Mouse (Mus musculus): Measurements from ENCODE around the gene Zfp462. TPM values are rescaled to one million over a fixed set of nuclear protein-coding genes. Genes with fewer than 3 reads are reported as not detected.
"Not testable (repeated sequence)": the region's sequence is repeated elsewhere in the genome, so short reads cannot be mapped to it uniquely, and the experiment has no call there.

Gene Zfp462
- polyA plus RNA-seq, 1 experiment from 2014 or later, result 2.0 TPM

DNA sequence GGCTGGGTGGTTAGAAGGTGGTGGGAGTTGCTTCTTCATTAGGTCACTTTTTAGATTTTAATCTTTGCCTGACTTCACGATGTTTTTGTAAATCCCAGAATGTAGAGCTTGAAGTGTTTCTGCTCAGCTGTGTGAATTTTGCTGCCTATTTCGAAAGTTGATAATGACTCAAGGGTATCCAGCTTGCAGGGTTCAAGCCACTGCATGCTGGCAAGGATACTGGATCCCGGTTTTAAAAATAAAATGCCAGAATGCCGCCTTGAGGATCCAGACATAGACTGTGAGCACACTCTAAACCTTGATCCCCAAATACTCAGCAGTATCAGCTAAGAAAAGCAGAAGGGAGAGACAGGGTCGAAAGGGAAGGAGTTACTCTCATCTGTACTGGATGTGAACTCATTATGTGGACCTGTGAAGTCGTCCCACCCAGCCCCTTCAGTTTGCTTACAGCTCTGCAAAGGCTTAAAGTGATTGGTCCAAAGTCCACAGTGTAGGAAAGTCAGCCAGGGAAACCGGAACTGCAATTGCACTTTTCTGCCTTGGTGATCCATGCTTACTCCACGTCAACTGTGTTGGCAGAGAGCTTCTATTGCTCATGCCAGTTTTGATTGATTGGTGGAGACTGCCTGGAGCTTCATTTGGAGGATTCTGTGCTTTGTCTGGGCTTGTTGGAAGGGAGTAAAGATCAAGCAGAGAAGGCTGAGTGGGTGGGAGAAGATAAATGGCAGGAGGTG lies 28.1 kb downstream of the Zfp462 start:
- H3K4me1 ChIP-seq (replicated peaks; ENCODE audit: control insufficient read depth, insufficient read depth, low read length), result no peaks in the 10 kb centered on the region
- no peak overlapping the region for H3K27ac ChIP-seq (ENCODE audit: low read depth, low read length)
- no peak for DNase-seq (ENCODE audit: low spot score)
- no peak overlapping the region for H3K4me3 ChIP-seq (ENCODE audit: low read depth, low read length)
- no peaks in the 10 kb centered on the region for H3K27me3 ChIP-seq (replicated peaks; ENCODE audit: control insufficient read depth, insufficient read depth, low read length)
- no peak overlapping the region for H3K4me2 ChIP-seq
- H3K9ac ChIP-seq (ENCODE audit: low read depth, low read length), result no peak overlapping the region
- no peaks in the 10 kb centered on the region for H3K36me3 ChIP-seq (ENCODE audit: control insufficient read depth, insufficient read depth, low read length)
- no peaks in the 10 kb centered on the region for H3K9me3 ChIP-seq (ENCODE audit: control insufficient read depth, low read length)
- 57% methylated on average over 8 of the region's 8 CpGs for WGBS
- ATAC-seq (replicated peaks; ENCODE audit: low FRiP score), result no peak

DNA sequence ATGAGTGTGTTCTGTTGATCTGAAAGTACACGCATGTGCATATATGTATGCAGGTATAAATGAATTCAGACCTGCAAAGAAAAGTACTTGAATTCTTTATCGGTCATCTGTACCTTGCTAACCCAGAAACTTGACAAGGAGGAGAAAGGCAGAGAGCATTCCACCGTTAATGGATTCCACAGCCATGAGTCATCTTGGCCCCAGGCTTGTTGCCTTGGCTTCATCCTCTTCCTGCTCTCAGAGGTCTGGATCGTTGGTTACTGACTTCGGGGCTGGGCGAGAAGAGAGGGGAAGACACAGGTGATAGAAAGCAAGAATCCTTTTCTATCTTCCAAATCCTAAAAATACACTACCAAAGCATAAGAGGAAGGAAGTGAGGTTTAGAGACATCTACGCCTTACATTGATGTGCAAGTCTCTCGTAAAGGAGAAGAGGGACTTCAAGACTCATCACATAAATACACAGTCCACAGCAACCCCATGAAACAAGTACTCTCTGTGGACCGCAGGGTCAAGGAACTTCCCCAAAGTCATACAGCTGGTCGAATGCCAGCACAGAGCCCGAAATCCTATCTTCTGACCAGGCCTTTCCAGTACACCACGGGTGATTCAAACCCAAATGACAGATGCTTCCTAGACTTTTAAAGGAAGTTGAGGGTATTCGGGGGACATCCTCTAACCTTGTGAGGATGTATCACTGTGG lies 35.1 kb downstream of the Zfp462 start:
- DNase-seq (ENCODE audit: low spot score), result no peak
- Histone ChIP-seq H3K9me3 (ENCODE audit: control insufficient read depth, low read length) (no peaks in the 10 kb centered on the region), H3K9ac (ENCODE audit: low read depth, low read length) (no peak overlapping the region), H3K27ac (ENCODE audit: low read depth, low read length) (no peak overlapping the region), H3K36me3 (ENCODE audit: control insufficient read depth, insufficient read depth, low read length) (no peaks in the 10 kb centered on the region), H3K4me3 (ENCODE audit: low read depth, low read length) (no peak overlapping the region), H3K27me3 (replicated peaks; ENCODE audit: control insufficient read depth, insufficient read depth, low read length) (no peaks in the 10 kb centered on the region), H3K4me1 (replicated peaks; ENCODE audit: control insufficient read depth, insufficient read depth, low read length) (no peaks in the 10 kb centered on the region), H3K4me2 (no peak overlapping the region)
- ATAC-seq (replicated peaks; ENCODE audit: low FRiP score), result no peak
- WGBS, result 48% methylated on average over 13 of the region's 13 CpGs

DNA sequence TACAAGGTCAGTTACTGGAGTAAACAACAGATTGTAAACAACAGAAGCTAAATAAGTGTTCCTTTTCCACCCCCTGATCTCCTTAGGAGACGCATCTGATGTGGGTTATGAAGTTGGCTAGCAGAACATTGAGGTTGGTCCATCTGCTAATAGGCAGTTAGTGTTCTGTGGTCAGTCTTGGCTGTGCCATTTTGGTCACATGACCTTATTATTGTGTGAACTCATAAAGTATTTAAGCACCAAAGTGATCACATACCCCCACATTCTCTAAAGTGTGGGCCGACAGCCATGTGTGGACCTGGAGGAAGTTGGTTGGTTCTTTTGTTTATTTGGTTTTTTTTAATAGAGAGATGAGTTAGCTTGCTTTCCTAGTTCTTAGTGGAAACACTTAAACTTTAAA lies 39.7 kb downstream of the Zfp462 start:
- Histone ChIP-seq H3K4me1 (replicated peaks; ENCODE audit: control insufficient read depth, insufficient read depth, low read length) (no peaks in the 10 kb centered on the region), H3K4me2 (no peak overlapping the region), H3K4me3 (ENCODE audit: low read depth, low read length) (no peak overlapping the region), H3K27ac (ENCODE audit: low read depth, low read length) (no peak overlapping the region), H3K27me3 (replicated peaks; ENCODE audit: control insufficient read depth, insufficient read depth, low read length) (no peaks in the 10 kb centered on the region), H3K9ac (ENCODE audit: low read depth, low read length) (no peak overlapping the region), H3K9me3 (ENCODE audit: control insufficient read depth, low read length) (no peaks in the 10 kb centered on the region), H3K36me3 (ENCODE audit: control insufficient read depth, insufficient read depth, low read length) (no peaks in the 10 kb centered on the region)
- ATAC-seq (replicated peaks; ENCODE audit: low FRiP score) (no peak), DNase-seq (ENCODE audit: low spot score) (no peak)
- WGBS, result 85% methylated on average over 2 of the region's 2 CpGs

DNA sequence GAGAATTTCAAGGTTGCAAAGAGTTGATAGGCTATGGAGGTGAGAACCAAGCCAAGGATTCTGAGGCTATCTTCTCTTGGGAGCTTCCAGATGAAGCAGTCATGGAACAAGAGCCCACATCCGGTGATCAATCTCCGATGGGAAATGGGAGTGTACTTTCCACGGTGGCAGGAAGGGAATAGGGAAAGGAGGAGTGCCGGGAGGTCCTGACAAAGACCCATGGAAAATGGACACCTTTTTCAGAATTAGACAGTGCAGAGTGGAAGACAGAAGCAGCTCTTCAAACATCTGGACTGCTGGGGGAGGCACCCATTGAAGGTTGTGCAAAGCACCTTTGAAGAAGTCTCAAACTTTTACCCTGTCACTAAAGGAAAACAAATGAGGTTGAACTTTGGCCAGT lies 41.8 kb downstream of the Zfp462 start:
- no peak for DNase-seq (ENCODE audit: low spot score)
- Histone ChIP-seq H3K4me1 (replicated peaks; ENCODE audit: control insufficient read depth, insufficient read depth, low read length) (no peaks in the 10 kb centered on the region), H3K9ac (ENCODE audit: low read depth, low read length) (no peak overlapping the region), H3K27ac (ENCODE audit: low read depth, low read length) (no peak overlapping the region), H3K9me3 (ENCODE audit: control insufficient read depth, low read length) (no peaks in the 10 kb centered on the region), H3K36me3 (ENCODE audit: control insufficient read depth, insufficient read depth, low read length) (no peaks in the 10 kb centered on the region), H3K27me3 (replicated peaks; ENCODE audit: control insufficient read depth, insufficient read depth, low read length) (no peaks in the 10 kb centered on the region), H3K4me2 (no peak overlapping the region), H3K4me3 (ENCODE audit: low read depth, low read length) (no peak overlapping the region)
- ATAC-seq (replicated peaks; ENCODE audit: low FRiP score), result no peak
- WGBS, result 60% methylated on average over 4 of the region's 4 CpGs

DNA sequence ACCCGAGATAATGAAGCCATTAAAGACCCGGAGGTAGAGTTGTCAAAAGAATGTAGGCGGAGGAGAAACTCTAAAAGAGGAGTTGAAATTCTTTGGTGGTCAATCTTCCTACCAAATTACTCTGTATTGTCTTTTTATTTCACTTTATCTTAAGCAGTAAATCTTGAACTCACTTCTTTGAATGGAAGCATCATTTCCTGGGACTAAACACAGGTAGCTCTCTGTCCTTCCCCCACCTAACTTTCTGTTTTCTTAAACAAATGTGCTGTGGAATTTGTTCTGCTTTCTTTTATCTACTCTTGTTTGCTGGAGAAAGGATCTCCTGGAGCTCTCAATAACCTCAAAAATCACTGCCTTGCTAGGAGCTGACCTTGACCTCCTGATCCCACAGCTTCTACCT lies 42.4 kb downstream of the Zfp462 start:
- no peak overlapping the region for H3K27ac ChIP-seq (ENCODE audit: low read depth, low read length)
- H3K4me3 ChIP-seq (ENCODE audit: low read depth, low read length), result no peak overlapping the region
- no peaks in the 10 kb centered on the region for H3K4me1 ChIP-seq (replicated peaks; ENCODE audit: control insufficient read depth, insufficient read depth, low read length)
- H3K4me2 ChIP-seq, result no peak overlapping the region
- H3K36me3 ChIP-seq (ENCODE audit: control insufficient read depth, insufficient read depth, low read length), result no peaks in the 10 kb centered on the region
- no peaks in the 10 kb centered on the region for H3K27me3 ChIP-seq (replicated peaks; ENCODE audit: control insufficient read depth, insufficient read depth, low read length)
- ATAC-seq (replicated peaks; ENCODE audit: low FRiP score) (no peak), DNase-seq (ENCODE audit: low spot score) (no peak)
- H3K9ac ChIP-seq (ENCODE audit: low read depth, low read length), result no peak overlapping the region
- no peaks in the 10 kb centered on the region for H3K9me3 ChIP-seq (ENCODE audit: control insufficient read depth, low read length)
- 64% methylated on average over 3 of the region's 3 CpGs for WGBS

DNA sequence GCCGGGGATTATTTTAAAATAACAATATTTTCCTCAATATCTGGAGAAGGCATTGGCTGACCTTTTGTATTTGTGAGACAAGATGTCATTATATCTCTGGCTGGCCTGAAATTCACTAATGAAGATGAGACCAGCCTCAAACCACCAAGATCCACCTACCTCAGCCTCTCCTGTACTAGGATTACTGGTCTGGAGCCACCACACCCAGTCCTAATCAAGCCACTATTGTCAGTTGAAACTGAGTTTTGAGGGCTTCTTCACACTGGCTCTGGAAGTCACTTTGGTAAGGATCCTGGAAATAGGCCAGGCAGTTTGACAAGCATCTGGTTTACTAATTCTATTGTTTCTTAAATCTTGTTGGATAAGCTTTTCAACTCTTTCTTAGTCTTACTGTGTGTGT lies 43.1 kb downstream of the Zfp462 start:
- no peak overlapping the region for H3K9ac ChIP-seq (ENCODE audit: low read depth, low read length)
- no peak overlapping the region for H3K4me3 ChIP-seq (ENCODE audit: low read depth, low read length)
- H3K4me1 ChIP-seq (replicated peaks; ENCODE audit: control insufficient read depth, insufficient read depth, low read length), result no peaks in the 10 kb centered on the region
- DNase-seq (ENCODE audit: low spot score), result no peak
- H3K4me2 ChIP-seq, result no peak overlapping the region
- no peaks in the 10 kb centered on the region for H3K36me3 ChIP-seq (ENCODE audit: control insufficient read depth, insufficient read depth, low read length)
- no peaks in the 10 kb centered on the region for H3K27me3 ChIP-seq (replicated peaks; ENCODE audit: control insufficient read depth, insufficient read depth, low read length)
- no peak for ATAC-seq (replicated peaks; ENCODE audit: low FRiP score)
- H3K27ac ChIP-seq (ENCODE audit: low read depth, low read length), result no peak overlapping the region
- WGBS, result 81% methylated on average over 1 of the region's 1 CpGs
- H3K9me3 ChIP-seq (ENCODE audit: control insufficient read depth, low read length), result no peaks in the 10 kb centered on the region

DNA sequence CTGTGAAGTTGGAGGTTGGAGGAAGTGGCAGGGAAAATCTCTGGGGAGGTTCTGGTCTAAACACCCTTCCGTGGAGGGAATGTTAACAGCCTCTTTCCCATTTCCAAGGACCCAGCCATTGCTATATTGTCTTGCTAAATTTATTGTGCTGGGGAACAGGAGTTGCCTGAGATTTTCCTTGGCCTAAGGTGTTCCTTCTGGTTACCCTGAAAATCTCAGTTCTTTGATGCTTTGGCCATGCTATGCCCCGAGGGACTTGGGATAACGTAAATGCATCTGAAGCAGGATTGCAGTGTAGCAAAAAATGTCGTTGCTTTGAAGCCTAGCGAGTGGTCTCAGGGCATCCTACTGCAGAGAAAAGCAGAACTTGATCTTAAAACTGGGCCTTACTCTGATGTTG lies 47.1 kb downstream of the Zfp462 start:
- DNase-seq (ENCODE audit: low spot score), result no peak
- 71% methylated on average over 5 of the region's 5 CpGs for WGBS
- no peaks in the 10 kb centered on the region for H3K4me1 ChIP-seq (replicated peaks; ENCODE audit: control insufficient read depth, insufficient read depth, low read length)
- no peak overlapping the region for H3K9ac ChIP-seq (ENCODE audit: low read depth, low read length)
- H3K27ac ChIP-seq (ENCODE audit: low read depth, low read length), result no peak overlapping the region
- H3K27me3 ChIP-seq (replicated peaks; ENCODE audit: control insufficient read depth, insufficient read depth, low read length), result no peaks in the 10 kb centered on the region
- H3K4me2 ChIP-seq, result no peak overlapping the region
- no peak for ATAC-seq (replicated peaks; ENCODE audit: low FRiP score)
- no peak overlapping the region for H3K4me3 ChIP-seq (ENCODE audit: low read depth, low read length)
- H3K9me3 ChIP-seq (ENCODE audit: control insufficient read depth, low read length), result no peaks in the 10 kb centered on the region
- H3K36me3 ChIP-seq (ENCODE audit: control insufficient read depth, insufficient read depth, low read length), result no peaks in the 10 kb centered on the region

DNA sequence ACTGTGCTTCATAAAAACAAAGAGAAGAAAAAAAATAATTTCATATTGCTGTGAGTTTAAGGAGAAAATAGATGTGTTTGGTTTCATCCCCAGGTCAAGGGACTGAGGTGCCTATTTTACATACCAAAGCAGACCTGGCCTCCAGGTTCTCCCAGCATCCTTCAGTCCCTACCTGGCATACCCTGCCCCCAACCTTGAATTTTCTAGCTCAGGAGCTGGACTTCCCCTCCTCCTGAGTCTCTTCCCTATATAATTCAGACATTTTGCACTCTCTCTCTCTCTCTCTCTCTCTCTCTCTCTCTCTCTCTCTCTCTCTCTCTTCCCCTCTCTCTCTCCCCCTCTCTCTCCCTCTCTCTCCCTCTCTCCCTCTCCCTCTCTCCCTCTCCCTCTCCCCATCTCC lies 48.2 kb downstream of the Zfp462 start:
- not testable (repeated sequence) for H3K27ac ChIP-seq (ENCODE audit: low read depth, low read length); ATAC-seq (replicated peaks; ENCODE audit: low FRiP score); H3K9me3 ChIP-seq (ENCODE audit: control insufficient read depth, low read length); H3K27me3 ChIP-seq (replicated peaks; ENCODE audit: control insufficient read depth, insufficient read depth, low read length); H3K4me1 ChIP-seq (replicated peaks; ENCODE audit: control insufficient read depth, insufficient read depth, low read length); H3K4me2 ChIP-seq; H3K36me3 ChIP-seq (ENCODE audit: control insufficient read depth, insufficient read depth, low read length); H3K4me3 ChIP-seq (ENCODE audit: low read depth, low read length); DNase-seq (ENCODE audit: low spot score); H3K9ac ChIP-seq (ENCODE audit: low read depth, low read length)

DNA sequence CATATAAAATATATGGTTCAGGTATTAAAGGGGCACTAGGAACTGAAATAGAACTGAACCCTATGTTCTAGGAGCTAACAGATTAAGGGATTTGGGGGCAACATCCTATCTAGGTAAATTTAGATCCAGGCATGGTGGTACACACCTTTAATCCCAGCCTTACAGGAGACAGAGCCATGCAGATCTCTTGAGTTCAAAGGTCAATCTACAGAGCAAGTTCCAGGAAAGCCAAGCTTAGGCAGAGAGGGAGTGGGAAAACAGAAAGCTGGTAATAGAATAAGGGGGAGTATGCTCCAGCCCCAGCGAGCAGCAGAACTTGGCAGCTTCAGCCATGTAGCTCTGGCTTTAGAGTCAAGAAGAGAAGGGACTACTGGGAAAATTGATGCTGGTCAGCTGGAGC lies 50.4 kb downstream of the Zfp462 start:
- 72% methylated on average over 1 of the region's 1 CpGs for WGBS
- H3K9ac ChIP-seq (ENCODE audit: low read depth, low read length), result no peak overlapping the region
- H3K4me2 ChIP-seq, result no peak overlapping the region
- no peak overlapping the region for H3K27ac ChIP-seq (ENCODE audit: low read depth, low read length)
- H3K27me3 ChIP-seq (replicated peaks; ENCODE audit: control insufficient read depth, insufficient read depth, low read length), result no peaks in the 10 kb centered on the region
- DNase-seq (ENCODE audit: low spot score), result no peak
- no peaks in the 10 kb centered on the region for H3K4me1 ChIP-seq (replicated peaks; ENCODE audit: control insufficient read depth, insufficient read depth, low read length)
- no peak for ATAC-seq (replicated peaks; ENCODE audit: low FRiP score)
- H3K4me3 ChIP-seq (ENCODE audit: low read depth, low read length), result no peak overlapping the region
- H3K9me3 ChIP-seq (ENCODE audit: control insufficient read depth, low read length), result no peaks in the 10 kb centered on the region
- H3K36me3 ChIP-seq (ENCODE audit: control insufficient read depth, insufficient read depth, low read length), result no peaks in the 10 kb centered on the region; the same call in 1 of the 2 replicates

Data from liver, embryonic 11.5 days (tissue).